12 mouse cellular contexts compared by ENCODE assay signal in genomic region chr5:66710445-66711019, GRCm38 (mm10). TPM values are rescaled to one million over a fixed set of nuclear protein-coding genes. Genes with fewer than 3 reads are reported as not detected.
DNase-seq lines count a peak whose midpoint lies in the region; ATAC-seq and TF ChIP-seq lines count a peak whose summit lies in the region.
"Had no signal": no experiment of that assay in that cellular context is flagged by ENCODE, and none has a peak within 500 bp of the region (broad histone marks: within the 10 kb centered on the region; RNA-seq: fewer than 3 reads in every experiment).

No protein-coding gene starts in this region.

- in situ Hi-C loops in Patski (cut with MboI; ENCODE audit: low pct_unique_long_range_greater_than_20kb) = loop anchor here (5.0 to 10.0 kb wide), 2 partner anchors 134 to 297 kb away; no protein-coding TSS in a partner anchor

- no peak for ATAC-seq in Patski

- CTCF ChIA-PET in Patski (lab: Charles Lee) = interaction anchor here (0.6 to 1.9 kb wide), 11 partner anchors 10 to 338 kb away, joined by 3 to 6 read pairs (median 4); no protein-coding TSS in a partner anchor

- H3K27ac ChIP-seq in gastrocnemius, adult 2 months = no peak overlapping the region
- H3K27ac ChIP-seq in left cerebral cortex, adult 2 months = no peak overlapping the region
- H3K27ac ChIP-seq: embryonic facial prominence, embryonic 12.5 days; limb, embryonic 12.5 days had no signal

- POLR2A ChIA-PET in Patski (lab: Charles Lee) = interaction anchor here (0.5 kb wide), 1 partner anchor 175 kb away, joined by 3 read pairs; no protein-coding TSS in a partner anchor

- peak; percentile 67 for TF ChIP-seq CTCF in gastrocnemius, adult 2 months (IDR thresholded peaks at IDR 0.05)
- TF ChIP-seq CTCF in left cerebral cortex, adult 2 months (IDR thresholded peaks at IDR 0.05) = peak; percentile 68
- peak; percentile 68 for TF ChIP-seq CTCF in Patski (IDR thresholded peaks at IDR 0.05)

- no peak overlapping the region for H3K4me3 ChIP-seq in gastrocnemius, adult 2 months
- H3K4me3 ChIP-seq in left cerebral cortex, adult 2 months = no peak overlapping the region
- H3K4me3 ChIP-seq: embryonic facial prominence, embryonic 12.5 days; limb, embryonic 12.5 days had no signal

- H3K27me3 ChIP-seq in Patski = no peaks in the 10 kb centered on the region
- H3K27me3 ChIP-seq: embryonic facial prominence, embryonic 12.5 days; limb, embryonic 12.5 days had no signal

- intact Hi-C loops in gastrocnemius, adult 2 months (cut with DNase I) = loop anchor here (2.0 to 5.0 kb wide), 3 partner anchors 82 to 307 kb away; no protein-coding TSS in a partner anchor
- intact Hi-C loops in gastrocnemius, postnatal 36 days (cut with DNase I) = loop anchor here (2.0 kb wide), 1 partner anchor 286 kb away; no protein-coding TSS in a partner anchor
- intact Hi-C loops in left cerebral cortex, adult 2 months (cut with DNase I) = loop anchor here (2.0 kb wide), 1 partner anchor 286 kb away; no protein-coding TSS in a partner anchor
- intact Hi-C loops in left cerebral cortex, postnatal 10 days (cut with DNase I) = loop anchor here (5.0 kb wide), 3 partner anchors 37 to 307 kb away; partner anchors contain the start of gene Limch1

- no peak for DNase-seq in gastrocnemius, adult 2 months
- DNase-seq in gastrocnemius, postnatal 36 days = no peak
- no peak for DNase-seq in left cerebral cortex, adult 2 months (ENCODE audit: extremely low spot score in 1 of 2, low spot score in 2 of 2)
- no peak for DNase-seq in left cerebral cortex, postnatal 10 days (ENCODE audit: extremely low spot score in 1 of 2, low spot score in 2 of 2)
- no peak for DNase-seq in Patski (ENCODE audit: low read depth, low spot score)
- peak; percentile 27 for DNase-seq in lung, postnatal 14 days
- DNase-seq in thymus, postnatal 25 days = no peak
- DNase-seq: adrenal gland, postnatal 10 days; gastrocnemius, postnatal 25 days; right cerebral cortex, postnatal 25 days had no signal

RNA-seq across cellular contexts. Expression of gene Uchl1, which starts 34.6 kb away (rescaled TPM):
- total RNA-seq in gastrocnemius, adult 2 months (2021) = 1 to 10 TPM; 3.4 to 5.3 TPM
- 1 to 10 TPM; 3.3 to 5.0 TPM for total RNA-seq in gastrocnemius, postnatal 36 days (2021)
- 100 to 1,000 TPM; 878 to 888 TPM for total RNA-seq in left cerebral cortex, adult 2 months (2021)
- total RNA-seq in left cerebral cortex, postnatal 10 days (2021) = 1,000 to 10,000 TPM; 1,225 to 1,317 TPM
- 6.9 TPM for polyA plus RNA-seq in Patski (2021)

RNA-seq across cellular contexts. Expression of gene Limch1, which starts 35.1 kb away (rescaled TPM):
- 100 to 1,000 TPM; 106 to 139 TPM for total RNA-seq in gastrocnemius, adult 2 months (2021)
- total RNA-seq in gastrocnemius, postnatal 36 days (2021) = 100 to 1,000 TPM in 1 of 2 experiments, 10 to 100 TPM in 1; 97.7 to 103 TPM
- total RNA-seq in left cerebral cortex, adult 2 months (2021) = 100 to 1,000 TPM; 121 to 127 TPM
- 100 to 1,000 TPM; 114 TPM for total RNA-seq in left cerebral cortex, postnatal 10 days (2021)
- 41.1 TPM for polyA plus RNA-seq in Patski (2021)

Comparison
In these comparisons a context has a peak if more than half of its experiments do, and no peak if none do; other contexts are left out.
1. RNA of gene Uchl1, which starts 34.6 kb away (total RNA-seq): 1,225 to 1,317 TPM in left cerebral cortex, postnatal 10 days and 878 to 888 TPM in left cerebral cortex, adult 2 months; 3.4 to 5.3 TPM in gastrocnemius, adult 2 months and 3.3 to 5.0 TPM in gastrocnemius, postnatal 36 days; every median in the first group is over 100 times any median in the second.
2. Peak in every context shown above with its lines, with median percentiles within 50 percentile points of each other: CTCF ChIP-seq.